ENCODE assay signal across 8 mouse cellular contexts in genomic region chr1:20477561-20478265, GRCm38 (mm10).
DNase-seq lines count a peak whose midpoint lies in the region; ATAC-seq and TF ChIP-seq lines count a peak whose summit lies in the region.

No protein-coding gene starts in this region.

- no peaks in the 10 kb centered on the region for H3K27me3 ChIP-seq in neural tube, embryonic 12.5 days (replicated peaks)

- no peak for TF ChIP-seq CTCF in left cerebral cortex, adult 2 months (IDR thresholded peaks at IDR 0.05)

- peak overlapping the region; percentile 58 for H3K9ac ChIP-seq in neural tube, embryonic 12.5 days

- 0 out of 2 replicates have a peak, but pooled peaks cover 3% of the 10 kb centered on the region for H3K4me1 ChIP-seq in neural tube, embryonic 12.5 days

- peak; percentile 89 for ATAC-seq in neural tube, embryonic 12.5 days (ENCODE audit: low FRiP score, low read depth)

- peak overlapping the region; percentile 22 for H3K4me3 ChIP-seq in left cerebral cortex, adult 2 months
- H3K4me3 ChIP-seq in neural tube, embryonic 12.5 days = peak overlapping the region; percentile 37

- H3K9me3 ChIP-seq in neural tube, embryonic 12.5 days = no peaks in the 10 kb centered on the region

- no peaks in the 10 kb centered on the region for H3K36me3 ChIP-seq in neural tube, embryonic 12.5 days

- intact Hi-C loops in left cerebral cortex, adult 2 months (cut with DNase I) = no loop called here
- intact Hi-C loops in left cerebral cortex, postnatal 14 days (cut with DNase I) = no loop called here

- H3K27ac ChIP-seq in left cerebral cortex, adult 2 months = no peak overlapping the region
- peak overlapping the region; percentile 64 for H3K27ac ChIP-seq in neural tube, embryonic 12.5 days

- WGBS in neural tube, embryonic 12.5 days = 5% methylated on average over 25 of the region's 25 CpGs

- H3K4me2 ChIP-seq in neural tube, embryonic 12.5 days (replicated peaks) = peak overlapping the region; percentile 72

- peak in 1 of 2 experiments; percentile 7 for DNase-seq in left cerebral cortex, adult 2 months (ENCODE audit: extremely low spot score in 1 of 2, low spot score in 2 of 2)
- no peak for DNase-seq in left cerebral cortex, postnatal 14 days (ENCODE audit: low spot score in 2 of 2)
- peak; percentile 8 for DNase-seq in cerebellum, adult 9-11 months
- DNase-seq in forelimb bud, embryonic 11.5 days (ENCODE audit: low read depth, low spot score) = peak; percentile 51
- DNase-seq in layer of hippocampus, postnatal 36 days = peak; percentile 2 to 6
- no peak for DNase-seq in ovary, postnatal 10 days (ENCODE audit: low spot score)
- DNase-seq in urinary bladder, postnatal 14 days (ENCODE audit: low spot score) = no peak

Comparison
In these comparisons a context has a peak if more than half of its experiments do, and no peak if none do; other contexts are left out.
1. DNase-seq: peak in cerebellum, adult 9-11 months (single experiment), forelimb bud, embryonic 11.5 days (single experiment) and layer of hippocampus, postnatal 36 days (2 of 2); none in left cerebral cortex, postnatal 14 days (0 of 2), ovary, postnatal 10 days (single experiment) and urinary bladder, postnatal 14 days (single experiment).